Mouse (Mus musculus): Measurements from ENCODE around the gene Hoxb6.

DNA sequence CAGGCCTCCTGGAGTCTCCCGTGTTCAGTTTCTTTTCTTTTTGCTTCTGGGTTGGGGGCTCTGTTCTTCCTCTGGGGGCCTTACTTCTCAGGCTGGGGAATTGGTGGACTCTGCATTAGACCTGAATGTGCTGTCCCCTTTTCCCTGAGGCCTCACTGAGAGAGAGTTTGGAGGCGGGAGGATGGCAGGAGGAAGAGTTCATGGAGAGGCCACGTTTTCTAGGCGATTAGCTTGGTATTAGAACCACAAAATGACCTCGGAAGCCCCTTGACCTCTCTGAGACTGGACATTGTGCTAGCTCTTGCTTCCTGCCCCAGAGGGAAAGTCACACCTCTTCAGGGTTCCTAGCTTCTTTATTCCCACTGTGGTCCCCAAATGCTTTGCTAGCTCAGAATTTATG is 31.8 kb downstream of the Hoxb6 start:
- TF ChIP-seq POLR2A (IDR thresholded peaks at IDR 0.05; ENCODE audit: borderline replicate concordance, extremely low read depth, insufficient read depth, insufficient read length, poor library complexity, severe bottlenecking): no peak
- no peak for TF ChIP-seq CTCF (IDR thresholded peaks at IDR 0.05; ENCODE audit: borderline replicate concordance, extremely low read depth, insufficient read depth, insufficient read length)

Measured in brain, embryonic 14.5 days (tissue).